Mouse (Mus musculus): ENCODE data around the gene Cdkl3. TPM values are rescaled to one million over a fixed set of nuclear protein-coding genes. Genes with fewer than 3 reads are reported as not detected.

The Cdkl3 gene
- polyA plus RNA-seq, 1 experiment from 2014 or later: 20.4 TPM

GRCm38 (mm10) chr11:52037659-52038058 is 33.6 kb downstream of the Cdkl3 start:
- H3K27ac ChIP-seq (ENCODE audit: low read depth, low read length): no peak overlapping the region
- DNase-seq (ENCODE audit: low spot score) (peak; percentile 10), ATAC-seq (no peak)
- WGBS: 73% methylated on average over 3 of the region's 3 CpGs
- H3K36me3 ChIP-seq (ENCODE audit: control insufficient read depth, insufficient read depth, low read length): 0 out of 2 replicates have a peak, but pooled peaks cover 2% of the 10 kb centered on the region
- no peaks in the 10 kb centered on the region for H3K4me1 ChIP-seq (ENCODE audit: control insufficient read depth, insufficient read depth, low read length)
- H3K4me2 ChIP-seq (ENCODE audit: low read length): no peak overlapping the region
- H3K9ac ChIP-seq (ENCODE audit: low read length): no peak overlapping the region
- H3K9me3 ChIP-seq (replicated peaks; ENCODE audit: control insufficient read depth, low read length): no peaks in the 10 kb centered on the region
- H3K4me3 ChIP-seq (ENCODE audit: low read depth, low read length): no peak overlapping the region
- H3K27me3 ChIP-seq (replicated peaks; ENCODE audit: control insufficient read depth, insufficient read depth, low read length): no peaks in the 10 kb centered on the region

- no peaks in the 10 kb centered on the region for H3K9me3 ChIP-seq (replicated peaks; ENCODE audit: control insufficient read depth, low read length)
- no peak for ATAC-seq
- H3K4me1 ChIP-seq (ENCODE audit: control insufficient read depth, insufficient read depth, low read length): no peaks in the 10 kb centered on the region
- H3K27ac ChIP-seq (ENCODE audit: low read depth, low read length): no peak overlapping the region
- DNase-seq (ENCODE audit: low spot score): no peak
- no peak overlapping the region for H3K4me3 ChIP-seq (ENCODE audit: low read depth, low read length)
- whole genome bisulfite sequencing: 89% methylated on average over 3 of the region's 3 CpGs
- no peaks in the 10 kb centered on the region for H3K27me3 ChIP-seq (replicated peaks; ENCODE audit: control insufficient read depth, insufficient read depth, low read length)
- H3K9ac ChIP-seq (ENCODE audit: low read length): no peak overlapping the region
- H3K36me3 ChIP-seq (ENCODE audit: control insufficient read depth, insufficient read depth, low read length): no peaks in the 10 kb centered on the region
- H3K4me2 ChIP-seq (ENCODE audit: low read length): no peak overlapping the region
Observed at GRCm38 (mm10) chr11:52043224-52043623, 39.2 kb downstream of the Cdkl3 start.

GRCm38 (mm10) chr11:52044156-52044555 is 40.1 kb downstream of the Cdkl3 start:
- Histone ChIP-seq H3K4me3 (ENCODE audit: low read depth, low read length) (no peak overlapping the region), H3K4me2 (ENCODE audit: low read length) (no peak overlapping the region), H3K36me3 (ENCODE audit: control insufficient read depth, insufficient read depth, low read length) (no peaks in the 10 kb centered on the region), H3K9ac (ENCODE audit: low read length) (no peak overlapping the region), H3K27me3 (replicated peaks; ENCODE audit: control insufficient read depth, insufficient read depth, low read length) (no peaks in the 10 kb centered on the region), H3K27ac (ENCODE audit: low read depth, low read length) (no peak overlapping the region), H3K4me1 (ENCODE audit: control insufficient read depth, insufficient read depth, low read length) (no peaks in the 10 kb centered on the region), H3K9me3 (replicated peaks; ENCODE audit: control insufficient read depth, low read length) (no peaks in the 10 kb centered on the region)
- ATAC-seq: no peak
- no peak for DNase-seq (ENCODE audit: low spot score)

GRCm38 (mm10) chr11:52046446-52047165 is 42.6 kb downstream of the Cdkl3 start:
- H3K27ac ChIP-seq (ENCODE audit: low read depth, low read length): no peak overlapping the region
- no peak overlapping the region for H3K4me3 ChIP-seq (ENCODE audit: low read depth, low read length)
- no peaks in the 10 kb centered on the region for H3K4me1 ChIP-seq (ENCODE audit: control insufficient read depth, insufficient read depth, low read length)
- no peaks in the 10 kb centered on the region for H3K27me3 ChIP-seq (replicated peaks; ENCODE audit: control insufficient read depth, insufficient read depth, low read length)
- DNase-seq (ENCODE audit: low spot score) (no peak), ATAC-seq (no peak)
- no peak overlapping the region for H3K4me2 ChIP-seq (ENCODE audit: low read length)
- H3K36me3 ChIP-seq (ENCODE audit: control insufficient read depth, insufficient read depth, low read length): no peaks in the 10 kb centered on the region
- WGBS: 55% methylated on average over 4 of the region's 4 CpGs
- H3K9me3 ChIP-seq (replicated peaks; ENCODE audit: control insufficient read depth, low read length): no peaks in the 10 kb centered on the region
- H3K9ac ChIP-seq (ENCODE audit: low read length): no peak overlapping the region

GRCm38 (mm10) chr11:52053371-52053770 is 49.4 kb downstream of the Cdkl3 start:
- H3K4me1 ChIP-seq (ENCODE audit: control insufficient read depth, insufficient read depth, low read length): no peaks in the 10 kb centered on the region
- no peak overlapping the region for H3K27ac ChIP-seq (ENCODE audit: low read depth, low read length)
- no peaks in the 10 kb centered on the region for H3K36me3 ChIP-seq (ENCODE audit: control insufficient read depth, insufficient read depth, low read length)
- ATAC-seq (no peak), DNase-seq (ENCODE audit: low spot score) (no peak)
- H3K9ac ChIP-seq (ENCODE audit: low read length): no peak overlapping the region
- WGBS: 85% methylated on average over 6 of the region's 6 CpGs
- H3K27me3 ChIP-seq (replicated peaks; ENCODE audit: control insufficient read depth, insufficient read depth, low read length): no peaks in the 10 kb centered on the region
- no peak overlapping the region for H3K4me2 ChIP-seq (ENCODE audit: low read length)
- no peaks in the 10 kb centered on the region for H3K9me3 ChIP-seq (replicated peaks; ENCODE audit: control insufficient read depth, low read length)
- H3K4me3 ChIP-seq (ENCODE audit: low read depth, low read length): no peak overlapping the region

- H3K4me1 ChIP-seq (ENCODE audit: control insufficient read depth, insufficient read depth, low read length): no peaks in the 10 kb centered on the region
- no peak overlapping the region for H3K27ac ChIP-seq (ENCODE audit: low read depth, low read length)
- H3K36me3 ChIP-seq (ENCODE audit: control insufficient read depth, insufficient read depth, low read length): no peaks in the 10 kb centered on the region
- no peaks in the 10 kb centered on the region for H3K27me3 ChIP-seq (replicated peaks; ENCODE audit: control insufficient read depth, insufficient read depth, low read length)
- no peak overlapping the region for H3K4me3 ChIP-seq (ENCODE audit: low read depth, low read length)
- H3K4me2 ChIP-seq (ENCODE audit: low read length): no peak overlapping the region
- DNase-seq (ENCODE audit: low spot score): no peak
- 87% methylated on average over 3 of the region's 3 CpGs for WGBS
- no peaks in the 10 kb centered on the region for H3K9me3 ChIP-seq (replicated peaks; ENCODE audit: control insufficient read depth, low read length)
- H3K9ac ChIP-seq (ENCODE audit: low read length): no peak overlapping the region
- no peak for ATAC-seq
Observed at GRCm38 (mm10) chr11:52054728-52055127, 50.7 kb downstream of the Cdkl3 start.

GRCm38 (mm10) chr11:52056198-52056597 is 52.2 kb downstream of the Cdkl3 start:
- 87% methylated on average over 5 of the region's 5 CpGs for WGBS
- Histone ChIP-seq H3K9me3 (replicated peaks; ENCODE audit: control insufficient read depth, low read length) (no peaks in the 10 kb centered on the region), H3K9ac (ENCODE audit: low read length) (no peak overlapping the region)

GRCm38 (mm10) chr11:52059001-52059400 is 55.0 kb downstream of the Cdkl3 start:
- Histone ChIP-seq H3K27ac (ENCODE audit: low read depth, low read length) (no peak overlapping the region), H3K36me3 (ENCODE audit: control insufficient read depth, insufficient read depth, low read length) (no peaks in the 10 kb centered on the region), H3K27me3 (replicated peaks; ENCODE audit: control insufficient read depth, insufficient read depth, low read length) (no peaks in the 10 kb centered on the region), H3K4me1 (ENCODE audit: control insufficient read depth, insufficient read depth, low read length) (no peaks in the 10 kb centered on the region), H3K9me3 (replicated peaks; ENCODE audit: control insufficient read depth, low read length) (no peaks in the 10 kb centered on the region), H3K4me3 (ENCODE audit: low read depth, low read length) (no peak overlapping the region), H3K4me2 (ENCODE audit: low read length) (no peak overlapping the region), H3K9ac (ENCODE audit: low read length) (0 out of 2 replicates have a peak overlapping the region, but pooled peaks have one; percentile 5)
- no peak for ATAC-seq
- WGBS: 79% methylated on average over 5 of the region's 5 CpGs
- DNase-seq (ENCODE audit: low spot score): no peak

More at GRCm38 (mm10) chr11:52056198-52056597, 52.2 kb downstream of the Cdkl3 start:
- DNase-seq (ENCODE audit: low spot score) (no peak), ATAC-seq (no peak)
- no peak overlapping the region for H3K4me3 ChIP-seq (ENCODE audit: low read depth, low read length)
- no peaks in the 10 kb centered on the region for H3K36me3 ChIP-seq (ENCODE audit: control insufficient read depth, insufficient read depth, low read length)
- no peak overlapping the region for H3K27ac ChIP-seq (ENCODE audit: low read depth, low read length)
- no peaks in the 10 kb centered on the region for H3K27me3 ChIP-seq (replicated peaks; ENCODE audit: control insufficient read depth, insufficient read depth, low read length)
- no peak overlapping the region for H3K4me2 ChIP-seq (ENCODE audit: low read length)
- no peaks in the 10 kb centered on the region for H3K4me1 ChIP-seq (ENCODE audit: control insufficient read depth, insufficient read depth, low read length)

GRCm38 (mm10) chr11:52060315-52060714 is 56.3 kb downstream of the Cdkl3 start:
- no peaks in the 10 kb centered on the region for H3K9me3 ChIP-seq (replicated peaks; ENCODE audit: control insufficient read depth, low read length)
- ATAC-seq: no peak
- no peak overlapping the region for H3K9ac ChIP-seq (ENCODE audit: low read length)
- 90% methylated on average over 4 of the region's 4 CpGs for WGBS
- H3K4me1 ChIP-seq (ENCODE audit: control insufficient read depth, insufficient read depth, low read length): no peaks in the 10 kb centered on the region
- no peak overlapping the region for H3K27ac ChIP-seq (ENCODE audit: low read depth, low read length)
- no peak for DNase-seq (ENCODE audit: low spot score)
- H3K4me2 ChIP-seq (ENCODE audit: low read length): no peak overlapping the region
- H3K27me3 ChIP-seq (replicated peaks; ENCODE audit: control insufficient read depth, insufficient read depth, low read length): no peaks in the 10 kb centered on the region
- H3K4me3 ChIP-seq (ENCODE audit: low read depth, low read length): no peak overlapping the region
- H3K36me3 ChIP-seq (ENCODE audit: control insufficient read depth, insufficient read depth, low read length): no peaks in the 10 kb centered on the region
